Mouse (Mus musculus): Measurements from ENCODE around the gene Lca5l. TPM values are rescaled to one million over a fixed set of nuclear protein-coding genes. Genes with fewer than 3 reads are reported as not detected.

Gene Lca5l
- total RNA-seq (2014; rRNA removed) (0.07 and 0.09 TPM in 2 replicates), polyA plus RNA-seq (2012; rRNA removed) (not detected in 2 replicates)

DNA sequence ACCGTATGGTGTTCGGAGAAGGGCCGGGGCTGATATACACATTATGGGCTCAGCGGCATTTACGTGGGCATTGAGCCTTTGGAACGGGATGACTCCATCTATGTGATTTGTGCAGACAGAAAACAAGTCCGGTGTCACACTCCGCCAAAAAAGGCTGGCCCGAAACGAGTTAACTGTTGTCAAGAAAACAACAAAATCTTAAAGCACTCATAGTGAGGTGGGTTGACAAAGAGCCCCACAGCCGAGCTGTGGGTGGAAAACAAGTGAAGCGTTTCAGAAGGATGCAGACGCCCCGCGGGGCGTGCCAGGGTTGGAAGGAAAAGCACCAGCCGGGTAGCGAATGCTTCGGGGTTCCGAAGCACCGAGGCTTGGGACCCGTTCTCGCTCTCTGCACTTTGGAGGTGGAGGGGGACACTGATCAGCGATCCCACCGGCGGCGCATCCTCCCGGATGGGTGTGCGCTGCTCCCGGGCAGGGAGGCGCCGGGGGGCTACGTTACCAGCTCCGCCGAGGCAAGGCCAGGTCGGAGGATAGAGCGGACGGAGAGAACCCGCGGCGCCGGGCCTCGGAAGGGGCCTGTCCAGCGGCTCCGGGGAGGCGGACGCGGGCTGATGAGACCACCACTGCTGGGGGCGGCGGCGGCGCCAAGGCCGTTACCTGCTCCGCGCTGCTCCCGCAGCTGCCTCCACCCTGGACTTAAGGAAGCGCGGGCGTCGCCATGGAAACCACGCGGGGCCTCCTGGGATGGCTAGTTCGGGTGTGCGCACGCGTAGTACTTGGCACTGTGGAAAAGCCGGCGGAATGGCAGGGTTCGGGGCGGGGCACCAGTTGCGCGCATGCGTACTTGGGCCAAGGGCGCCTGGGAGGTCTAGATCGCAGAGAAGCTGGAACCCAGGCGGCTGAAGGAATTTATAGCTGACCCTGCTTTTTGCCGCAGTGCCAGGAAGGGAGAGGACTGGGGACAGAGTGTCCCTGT is at the start of gene Lca5l:
Gene Lca5l, minus strand, starts transcription at position 741 of the 976 bp plus-strand sequence.
- no peaks in the 10 kb centered on the region for H3K27me3 ChIP-seq (ENCODE audit: control insufficient read depth, insufficient read depth, low read length)
- no peaks in the 10 kb centered on the region for H3K79me2 ChIP-seq (ENCODE audit: control insufficient read depth, insufficient read depth, low read length)
- no peaks in the 10 kb centered on the region for H3K4me1 ChIP-seq (ENCODE audit: control insufficient read depth, insufficient read depth, low read length)
- H3K9ac ChIP-seq (ENCODE audit: low read depth, low read length), result peak within 1 kb of the TSS; percentile 79
- no peaks in the 10 kb centered on the region for H3K36me3 ChIP-seq (ENCODE audit: control insufficient read depth, insufficient read depth, low read length)
- DNase-seq (ENCODE audit: extremely low read depth, low read depth, low spot score), result peak; percentile 90
- peak within 1 kb of the TSS; percentile 79 for H3K4me3 ChIP-seq (ENCODE audit: insufficient read depth, low read depth, low read length)
- 1% methylated on average over 77 of the region's 77 CpGs for WGBS
- no peak for TF ChIP-seq CTCF (IDR thresholded peaks at IDR 0.05; ENCODE audit: low read depth, low read length)
- peak; percentile 50; the same call in 1 of the 2 replicates for TF ChIP-seq POLR2A (IDR thresholded peaks at IDR 0.05; ENCODE audit: extremely low read depth, insufficient read depth, low read length)
- peak within 1 kb of the TSS; percentile 72 for H3K27ac ChIP-seq (replicated peaks; ENCODE audit: insufficient read depth, low read depth, low read length)

DNA sequence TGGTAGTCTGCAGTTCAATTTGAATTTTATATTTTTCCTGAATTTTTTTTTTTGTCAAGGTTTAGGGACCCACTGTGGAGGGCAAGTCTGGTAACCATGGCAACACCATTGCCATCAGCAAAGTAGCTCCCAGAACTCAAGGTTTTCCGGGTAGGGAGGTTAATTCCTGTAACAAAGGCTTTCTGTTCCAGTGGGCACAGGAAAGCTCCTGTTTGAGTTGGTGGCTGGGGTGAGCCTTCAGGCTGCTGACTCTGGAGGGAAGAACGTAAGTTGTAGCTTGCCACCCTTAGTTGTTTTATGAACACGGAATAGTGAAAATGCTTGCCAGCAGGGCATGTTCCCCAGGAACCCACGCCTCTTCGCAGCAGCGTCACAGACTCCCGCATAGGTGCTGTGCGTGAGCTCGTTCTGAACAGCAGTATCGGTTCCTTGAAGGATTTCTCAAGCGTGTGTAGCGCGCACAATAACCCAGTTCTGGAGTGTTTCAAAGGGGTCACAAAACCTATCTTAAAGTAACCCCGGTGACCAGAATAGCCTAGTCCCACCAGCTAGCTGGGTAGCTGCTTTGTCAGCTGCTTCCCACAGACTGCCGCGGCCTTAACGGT is 43.4 kb upstream of the Lca5l start, which contains the start of gene B3galt5:
Gene B3galt5, plus strand, starts transcription at position 436 of the 605 bp plus-strand sequence.
- Histone ChIP-seq H3K4me1 (ENCODE audit: control insufficient read depth, insufficient read depth, low read length) (no peaks in the 10 kb centered on the region), H3K79me2 (ENCODE audit: control insufficient read depth, insufficient read depth, low read length) (no peaks in the 10 kb centered on the region), H3K9ac (ENCODE audit: low read depth, low read length) (no peak within 1 kb of the TSS), H3K27ac (replicated peaks; ENCODE audit: insufficient read depth, low read depth, low read length) (no peak within 1 kb of the TSS), H3K36me3 (ENCODE audit: control insufficient read depth, insufficient read depth, low read length) (no peaks in the 10 kb centered on the region), H3K4me3 (ENCODE audit: insufficient read depth, low read depth, low read length) (no peak within 1 kb of the TSS), H3K27me3 (ENCODE audit: control insufficient read depth, insufficient read depth, low read length) (no peaks in the 10 kb centered on the region)
- TF ChIP-seq CTCF (IDR thresholded peaks at IDR 0.05; ENCODE audit: low read depth, low read length), result no peak
- WGBS, result 81% methylated on average over 17 of the region's 17 CpGs
- no peak for DNase-seq (ENCODE audit: extremely low read depth, low read depth, low spot score)

DNA sequence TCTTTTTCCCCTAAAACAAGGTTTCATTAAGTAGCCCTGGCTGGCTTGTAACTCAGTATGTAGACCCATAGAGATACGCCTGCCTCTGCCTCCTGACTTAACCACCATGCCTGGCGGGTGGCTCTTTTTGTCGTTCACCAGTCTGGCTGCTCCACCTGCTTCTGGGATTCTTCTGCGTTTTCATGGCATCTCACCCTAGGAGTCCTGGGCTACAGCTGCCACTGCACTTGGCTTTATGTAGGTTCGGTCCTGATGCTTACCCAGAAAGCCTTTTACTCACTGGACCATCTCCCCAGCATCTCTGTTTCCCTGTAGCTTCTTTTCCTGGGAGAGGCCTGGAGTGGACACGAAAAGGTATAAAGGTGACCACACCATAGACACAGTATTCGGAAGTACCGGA is 41.9 kb upstream of the Lca5l start:
- Histone ChIP-seq H3K27ac (replicated peaks; ENCODE audit: insufficient read depth, low read depth, low read length) (no peak overlapping the region), H3K79me2 (ENCODE audit: control insufficient read depth, insufficient read depth, low read length) (no peaks in the 10 kb centered on the region), H3K27me3 (ENCODE audit: control insufficient read depth, insufficient read depth, low read length) (no peaks in the 10 kb centered on the region), H3K4me1 (ENCODE audit: control insufficient read depth, insufficient read depth, low read length) (no peaks in the 10 kb centered on the region), H3K9ac (ENCODE audit: low read depth, low read length) (no peak overlapping the region), H3K4me3 (ENCODE audit: insufficient read depth, low read depth, low read length) (no peak overlapping the region), H3K36me3 (ENCODE audit: control insufficient read depth, insufficient read depth, low read length) (no peaks in the 10 kb centered on the region)
- no peak for DNase-seq (ENCODE audit: extremely low read depth, low read depth, low spot score)
- 88% methylated on average over 8 of the region's 8 CpGs for WGBS
- TF ChIP-seq CTCF (IDR thresholded peaks at IDR 0.05; ENCODE audit: low read depth, low read length) (no peak), POLR2A (IDR thresholded peaks at IDR 0.05; ENCODE audit: extremely low read depth, insufficient read depth, low read length) (no peak)

DNA sequence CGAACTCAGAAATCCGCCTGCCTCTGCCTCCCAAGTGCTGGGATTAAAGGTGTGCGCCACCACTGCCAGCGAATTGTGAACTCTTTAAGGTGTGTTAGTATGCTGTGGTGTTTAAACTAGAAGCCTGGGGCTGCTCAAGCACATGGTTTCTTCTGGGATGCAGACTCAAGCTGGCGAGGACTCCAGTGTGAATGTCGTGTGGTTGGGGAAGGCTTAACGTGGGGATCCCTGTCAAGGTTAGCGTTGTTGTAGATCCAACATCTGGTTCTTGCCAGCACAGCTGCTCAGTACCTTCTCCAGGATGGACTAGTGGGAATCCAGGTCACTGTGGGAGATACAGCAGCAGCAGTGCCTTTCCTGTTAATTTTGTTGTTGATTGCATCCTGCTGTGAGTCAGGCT is 39.9 kb upstream of the Lca5l start:
- Histone ChIP-seq H3K4me1 (ENCODE audit: control insufficient read depth, insufficient read depth, low read length) (no peaks in the 10 kb centered on the region), H3K9ac (ENCODE audit: low read depth, low read length) (no peak overlapping the region), H3K36me3 (ENCODE audit: control insufficient read depth, insufficient read depth, low read length) (no peaks in the 10 kb centered on the region), H3K79me2 (ENCODE audit: control insufficient read depth, insufficient read depth, low read length) (no peaks in the 10 kb centered on the region), H3K27me3 (ENCODE audit: control insufficient read depth, insufficient read depth, low read length) (no peaks in the 10 kb centered on the region), H3K4me3 (ENCODE audit: insufficient read depth, low read depth, low read length) (no peak overlapping the region), H3K27ac (replicated peaks; ENCODE audit: insufficient read depth, low read depth, low read length) (no peak overlapping the region)
- DNase-seq (ENCODE audit: extremely low read depth, low read depth, low spot score), result no peak
- 84% methylated on average over 8 of the region's 8 CpGs for WGBS
- TF ChIP-seq POLR2A (IDR thresholded peaks at IDR 0.05; ENCODE audit: extremely low read depth, insufficient read depth, low read length), result no peak
- no peak for TF ChIP-seq CTCF (IDR thresholded peaks at IDR 0.05; ENCODE audit: low read depth, low read length)

DNA sequence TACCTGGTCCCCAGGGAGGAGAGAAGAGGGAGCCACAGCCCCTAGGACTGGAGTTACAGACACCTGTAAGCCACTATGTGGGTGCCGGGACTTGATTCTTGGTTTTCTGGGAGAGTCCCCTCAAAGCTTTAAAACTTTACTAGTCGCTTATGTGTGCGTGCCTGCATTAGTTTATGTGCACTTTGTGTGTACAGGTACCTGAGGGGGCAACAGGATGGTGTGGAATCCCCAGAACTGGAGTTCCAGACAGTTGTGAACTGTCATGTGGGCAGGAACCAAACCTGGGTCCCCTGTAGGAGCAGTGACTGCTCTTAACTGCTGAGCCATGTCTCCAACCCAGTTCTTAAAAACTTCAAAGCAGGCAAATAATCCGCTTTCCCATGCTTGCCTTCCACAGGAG is 39.2 kb upstream of the Lca5l start:
- H3K36me3 ChIP-seq (ENCODE audit: control insufficient read depth, insufficient read depth, low read length), result no peaks in the 10 kb centered on the region
- no peak for TF ChIP-seq CTCF (IDR thresholded peaks at IDR 0.05; ENCODE audit: low read depth, low read length)
- no peak for TF ChIP-seq POLR2A (IDR thresholded peaks at IDR 0.05; ENCODE audit: extremely low read depth, insufficient read depth, low read length)
- no peaks in the 10 kb centered on the region for H3K4me1 ChIP-seq (ENCODE audit: control insufficient read depth, insufficient read depth, low read length)

More for the DNA sequence above, 39.2 kb upstream of the Lca5l start:
- 95% methylated on average over 4 of the region's 4 CpGs for WGBS
- Histone ChIP-seq H3K79me2 (ENCODE audit: control insufficient read depth, insufficient read depth, low read length) (no peaks in the 10 kb centered on the region), H3K9ac (ENCODE audit: low read depth, low read length) (no peak overlapping the region), H3K4me3 (ENCODE audit: insufficient read depth, low read depth, low read length) (no peak overlapping the region), H3K27ac (replicated peaks; ENCODE audit: insufficient read depth, low read depth, low read length) (no peak overlapping the region), H3K27me3 (ENCODE audit: control insufficient read depth, insufficient read depth, low read length) (no peaks in the 10 kb centered on the region)
- DNase-seq (ENCODE audit: extremely low read depth, low read depth, low spot score), result no peak

All from liver, adult 2 months (tissue).